Mouse (Mus musculus): Measurements from ENCODE around the gene Pgp. TPM values are rescaled to one million over a fixed set of nuclear protein-coding genes. Genes with fewer than 3 reads are reported as not detected.
"Not testable (repeated sequence)": the region's sequence is repeated elsewhere in the genome, so short reads cannot be mapped to it uniquely, and the experiment has no call there.

Pgp gene
- total RNA-seq, 2 experiments from 2014 or later, result 43.4 to 48.6 TPM

GRCm38 (mm10) chr17:24454756-24455522 is 15.3 kb upstream of the Pgp start:
- ATAC-seq (replicated peaks; ENCODE audit: low FRiP score, poor library complexity, severe bottlenecking), result peak; percentile 91

GRCm38 (mm10) chr17:24455523-24456206 is 14.5 kb upstream of the Pgp start:
- ATAC-seq (replicated peaks; ENCODE audit: low FRiP score, poor library complexity, severe bottlenecking), result not testable (repeated sequence)

- ATAC-seq (replicated peaks; ENCODE audit: low FRiP score, poor library complexity, severe bottlenecking), result peak; percentile 75; the same call in 1 of the 2 replicates
These were observed 8.6 kb upstream of the Pgp start for GRCm38 (mm10) chr17:24461580-24461979.

GRCm38 (mm10) chr17:24462932-24463331 is 7.3 kb upstream of the Pgp start:
- no peak for ATAC-seq (replicated peaks; ENCODE audit: low FRiP score, poor library complexity, severe bottlenecking)

- ATAC-seq (replicated peaks; ENCODE audit: low FRiP score, poor library complexity, severe bottlenecking), result 0 out of 2 replicates have a peak, but pooled peaks have one; percentile 47
These were observed 6.6 kb upstream of the Pgp start for GRCm38 (mm10) chr17:24463374-24464133.

- ATAC-seq (replicated peaks; ENCODE audit: low FRiP score, poor library complexity, severe bottlenecking), result no peak
These were observed 1.5 kb upstream of the Pgp start for GRCm38 (mm10) chr17:24468636-24469246.

- no peak for ATAC-seq (replicated peaks; ENCODE audit: low FRiP score, poor library complexity, severe bottlenecking)
These were observed 769 bp upstream of the Pgp start for GRCm38 (mm10) chr17:24469336-24469909.

GRCm38 (mm10) chr17:24470701-24471527 is 722 bp downstream of the Pgp start:
- ATAC-seq (replicated peaks; ENCODE audit: low FRiP score, poor library complexity, severe bottlenecking), result peak; percentile 11; the same call in 1 of the 2 replicates

- no peak for ATAC-seq (replicated peaks; ENCODE audit: low FRiP score, poor library complexity, severe bottlenecking)
These were observed 2.3 kb downstream of the Pgp start for GRCm38 (mm10) chr17:24472512-24472911.

- no peak for ATAC-seq (replicated peaks; ENCODE audit: low FRiP score, poor library complexity, severe bottlenecking)
These were observed 3.6 kb downstream of the Pgp start, which contains the start of gene Bricd5 for GRCm38 (mm10) chr17:24473612-24474275. Gene Bricd5 (plus strand): TSS chr17:24473884.

GRCm38 (mm10) chr17:24474557-24474956 is 4.4 kb downstream of the Pgp start:
- no peak for ATAC-seq (replicated peaks; ENCODE audit: low FRiP score, poor library complexity, severe bottlenecking)

- no peak for ATAC-seq (replicated peaks; ENCODE audit: low FRiP score, poor library complexity, severe bottlenecking)
These were observed 5.4 kb downstream of the Pgp start for GRCm38 (mm10) chr17:24475586-24475985.

- ATAC-seq (replicated peaks; ENCODE audit: low FRiP score, poor library complexity, severe bottlenecking), result no peak
These were observed 6.0 kb downstream of the Pgp start for GRCm38 (mm10) chr17:24476022-24476776.

GRCm38 (mm10) chr17:24477053-24477984 is 7.1 kb downstream of the Pgp start:
- no peak for ATAC-seq (replicated peaks; ENCODE audit: low FRiP score, poor library complexity, severe bottlenecking)

GRCm38 (mm10) chr17:24477985-24478600 is 7.9 kb downstream of the Pgp start:
- ATAC-seq (replicated peaks; ENCODE audit: low FRiP score, poor library complexity, severe bottlenecking), result no peak; the same call in 1 of the 2 replicates

All from erythroid progenitor cell, adult 5-6 weeks (primary cell).